Mouse (Mus musculus) gonadal fat pad, adult 2 months (tissue): ENCODE measurements around the gene Slc9c1. TPM values are rescaled to one million over a fixed set of nuclear protein-coding genes. Genes with fewer than 3 reads are reported as not detected.
"Not testable (repeated sequence)": the region's sequence is repeated elsewhere in the genome, so short reads cannot be mapped to it uniquely, and the experiment has no call there.

Source experiments
- DNase-seq: peaks from one replicate; pipeline ENCODE4 v3.0.0-alpha.2; 2012; ENCODE audit warnings: low read depth
- polyA plus RNA-seq: library from polyadenylated mRNA; depleted of rRNA; stranded (reverse); fragments of >200 nt; gene quantifications from 2 replicates; pipeline ENCODE4 v1.2.3, GENCODE M21; 2012; rRNA removed

Gene Slc9c1
- 0.04 TPM in 1 of 2 replicates, not detected in the other for polyA plus RNA-seq

DNA sequence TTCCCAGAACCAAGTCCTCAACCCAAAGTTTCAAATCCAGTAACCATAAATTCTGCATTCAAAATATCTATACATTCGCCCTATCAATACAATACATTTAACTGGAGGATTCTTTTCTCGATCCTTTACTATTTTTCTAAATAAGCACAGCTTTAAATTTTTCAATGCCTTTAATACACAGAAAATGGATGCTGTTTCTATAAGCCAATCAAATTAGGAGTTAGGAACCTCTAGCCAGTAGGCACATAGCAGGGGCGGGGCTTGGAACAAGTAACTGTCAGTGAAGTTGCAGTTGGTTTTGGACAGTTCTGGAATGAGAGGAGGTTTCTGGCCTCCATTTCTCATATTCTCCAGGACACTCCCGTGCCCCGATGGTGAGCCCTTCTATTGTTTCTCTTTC is at the start of gene Slc9c1:
TSS of gene Slc9c1 (plus strand) at position 301 of the 400 bp plus-strand sequence.
- no peak for DNase-seq

DNA sequence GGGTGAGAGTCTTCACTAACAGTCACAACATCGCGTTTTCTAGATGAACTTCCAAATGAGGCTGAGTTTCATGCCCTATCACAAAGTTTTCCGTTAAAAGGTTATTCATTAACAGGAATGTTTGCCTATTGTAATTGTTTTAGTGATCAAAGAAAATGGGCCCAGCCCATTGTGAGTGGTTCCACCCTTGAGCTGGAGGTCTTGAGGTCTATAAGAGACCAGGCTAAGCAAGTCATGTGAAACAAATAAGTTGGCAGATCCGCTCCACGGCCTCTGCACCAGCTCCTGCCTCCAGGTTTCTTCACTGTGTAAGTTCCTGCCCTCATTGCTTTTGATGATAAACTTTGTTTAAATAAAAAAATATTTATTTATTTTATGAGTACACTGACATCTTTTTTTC is 42.2 kb upstream of the Slc9c1 start, which contains the start of gene Gm609:
TSS of gene Gm609 (minus strand) at position 43 of the 400 bp plus-strand sequence.
- DNase-seq, result no peak

DNA sequence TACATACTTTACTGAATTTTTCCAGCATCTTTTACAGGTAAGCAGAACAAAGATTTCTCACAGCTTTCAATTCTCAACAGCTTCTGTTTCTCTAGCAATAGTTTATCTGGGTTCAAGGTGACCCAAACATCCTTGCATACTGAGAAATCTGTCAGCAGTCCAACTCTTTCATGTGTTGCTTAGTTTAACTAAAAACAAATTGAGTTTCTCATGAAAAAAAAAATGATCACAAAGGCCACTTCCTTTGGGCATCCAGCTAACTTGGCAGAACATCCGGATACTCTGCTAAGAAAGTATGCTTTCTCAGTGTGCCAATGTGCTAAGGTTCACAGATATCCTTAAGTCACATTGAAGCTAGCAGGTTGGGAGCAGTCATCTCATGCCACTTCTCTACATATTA is 39.8 kb upstream of the Slc9c1 start:
- no peak for DNase-seq

DNA sequence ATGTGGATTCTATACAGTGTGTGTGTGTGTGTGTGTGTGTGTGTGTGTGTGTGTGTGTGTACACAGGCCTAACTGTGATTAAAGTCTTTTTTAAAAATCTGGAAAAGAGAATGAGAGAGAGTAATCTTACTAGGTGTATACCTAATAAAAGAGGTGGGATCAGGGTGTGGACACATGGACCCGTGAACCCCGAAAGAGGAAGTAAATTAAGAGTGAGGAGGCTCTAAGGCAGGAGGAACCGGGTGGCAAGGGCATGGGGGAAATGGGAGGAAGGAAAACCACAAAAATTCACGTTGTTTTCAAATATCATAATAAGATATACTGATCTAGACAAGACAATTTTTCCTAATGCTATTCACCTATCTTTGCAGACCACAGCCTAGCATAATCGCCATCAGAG is 9.6 kb upstream of the Slc9c1 start:
- no peak for DNase-seq

DNA sequence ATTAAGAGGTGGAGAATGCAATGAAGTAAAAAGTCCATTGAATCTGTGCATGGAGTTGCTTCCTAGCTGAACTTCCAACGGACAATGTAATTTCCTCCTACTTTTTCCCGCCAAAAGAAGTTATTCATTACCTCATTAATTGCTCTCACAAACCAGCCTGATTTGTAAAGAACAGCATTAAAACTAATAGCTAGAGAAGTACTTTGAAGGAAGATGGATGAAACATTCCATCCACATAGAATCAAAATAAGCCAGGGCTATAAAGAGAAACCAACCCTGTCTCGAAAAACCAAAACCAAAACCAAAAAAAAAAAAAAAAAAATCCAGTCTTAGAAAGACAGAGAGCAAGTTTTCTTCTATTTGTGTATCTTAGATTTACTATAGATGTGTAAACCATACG is 3.2 kb upstream of the Slc9c1 start, which contains the start of gene Gm17783:
TSS of gene Gm17783 (minus strand) at position 101 of the 400 bp plus-strand sequence.
- DNase-seq, result no peak

DNA sequence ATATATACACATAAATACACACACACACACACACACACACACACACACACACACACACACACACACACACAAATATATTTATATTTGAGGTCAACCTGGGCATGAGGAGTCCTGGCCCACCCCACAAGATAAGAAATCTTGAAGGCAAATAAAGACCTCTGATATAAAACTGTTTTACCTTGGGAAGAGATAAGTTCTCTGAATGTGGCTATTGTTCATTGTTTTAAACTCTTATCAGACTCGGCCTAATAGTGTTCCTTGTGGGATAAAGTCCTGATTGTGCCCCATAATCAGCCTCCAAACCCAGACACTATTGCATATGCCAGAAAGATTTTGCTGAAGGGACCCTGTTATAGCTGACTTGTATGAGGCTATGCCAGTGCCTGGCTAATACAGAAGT is 3.2 kb downstream of the Slc9c1 start:
- not testable (repeated sequence) for DNase-seq

DNA sequence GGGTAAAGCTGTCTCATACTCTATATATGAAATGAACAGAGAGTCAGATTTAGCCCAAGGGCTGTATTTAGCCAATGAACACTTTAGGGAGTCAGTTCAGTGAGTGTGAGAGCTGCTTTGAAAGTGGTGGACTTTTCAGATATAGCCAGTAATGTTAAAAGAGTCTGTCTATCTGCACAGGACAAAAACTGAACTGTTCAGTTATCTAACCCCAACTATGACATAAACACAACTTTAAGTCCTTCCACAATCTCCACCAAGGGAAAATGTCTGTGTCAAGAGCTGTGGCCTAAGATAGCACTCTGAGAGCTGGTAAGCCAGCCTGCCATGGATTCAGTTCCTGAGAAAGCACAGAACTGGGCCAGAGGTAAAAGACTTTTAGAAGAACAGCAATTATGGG is 7.0 kb downstream of the Slc9c1 start:
- no peak for DNase-seq

DNA sequence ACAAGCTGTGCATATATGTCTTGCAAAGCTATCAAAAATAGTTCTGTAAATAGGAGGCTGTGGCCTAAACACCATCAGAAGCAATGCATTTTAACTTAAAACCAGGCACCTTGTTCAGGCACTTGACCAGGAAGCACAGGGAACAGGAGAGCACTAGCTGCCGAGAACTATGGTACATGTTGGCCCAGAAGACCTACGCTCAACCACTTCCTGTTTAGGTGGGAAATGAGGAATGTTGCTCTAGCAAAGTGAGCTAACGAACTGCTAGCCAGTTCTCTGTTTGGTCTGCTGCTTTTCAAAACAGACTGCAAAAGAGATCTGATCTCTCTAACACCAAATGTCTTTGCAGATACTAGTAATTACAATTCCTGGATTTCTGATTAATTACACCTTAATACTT is 9.2 kb downstream of the Slc9c1 start:
- DNase-seq, result no peak

DNA sequence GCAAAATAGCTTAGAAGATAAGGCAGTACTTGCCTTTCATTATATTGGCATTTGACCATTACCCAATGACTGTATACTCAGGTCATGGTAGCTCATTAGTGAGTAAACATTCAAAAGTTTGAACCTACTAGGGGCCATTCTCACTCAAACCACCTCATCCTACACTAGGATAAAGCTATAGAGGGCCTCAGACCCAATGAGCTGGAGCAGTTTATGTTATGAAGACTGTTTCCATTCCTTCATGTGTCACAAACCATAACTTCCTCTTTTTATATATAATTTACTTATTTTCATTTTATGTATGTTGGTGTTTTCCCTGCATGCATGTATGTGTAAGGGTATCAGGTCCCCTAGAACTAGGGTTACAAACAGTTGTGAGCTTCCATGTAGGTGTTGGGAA is 12.9 kb downstream of the Slc9c1 start:
- DNase-seq, result no peak

DNA sequence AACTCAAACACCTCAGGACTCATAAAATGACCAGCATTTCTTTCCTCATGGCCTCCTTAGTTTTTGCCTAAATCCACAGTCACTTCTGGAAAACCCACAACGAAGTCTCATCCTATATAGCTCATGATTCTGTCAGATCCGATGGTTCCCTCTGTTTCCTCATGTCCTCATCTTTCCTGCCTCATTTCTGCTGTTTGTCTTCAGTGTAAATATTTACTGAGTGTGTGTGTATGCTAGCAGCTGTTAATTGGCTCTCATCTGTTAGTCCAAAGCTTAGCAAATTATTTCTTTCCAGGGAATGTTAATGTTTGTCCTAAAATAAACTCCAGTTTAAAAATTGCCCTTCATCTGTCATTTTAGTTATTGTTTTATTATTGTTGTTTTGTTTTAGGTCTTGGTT is 16.5 kb downstream of the Slc9c1 start:
- DNase-seq, result no peak

DNA sequence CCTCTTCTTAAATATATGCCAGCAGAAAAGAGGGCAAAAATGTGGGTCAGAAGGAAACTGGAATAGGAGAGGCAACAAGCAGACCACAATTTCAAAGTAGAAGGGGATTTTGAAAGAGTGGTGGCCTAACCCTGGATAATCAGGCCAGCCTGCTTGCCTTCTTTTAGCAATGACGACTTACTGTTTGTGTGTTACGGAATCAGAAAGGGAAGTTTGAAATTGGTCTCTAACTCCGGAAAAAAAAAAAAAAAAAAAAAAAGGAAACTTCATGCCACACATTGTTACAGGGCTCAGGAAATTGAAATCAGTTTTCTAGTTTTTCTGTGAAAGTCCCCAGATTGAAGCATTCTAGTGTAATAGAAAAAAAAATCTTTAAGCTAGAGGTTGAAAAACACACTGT is 26.6 kb downstream of the Slc9c1 start:
- no peak for DNase-seq

DNA sequence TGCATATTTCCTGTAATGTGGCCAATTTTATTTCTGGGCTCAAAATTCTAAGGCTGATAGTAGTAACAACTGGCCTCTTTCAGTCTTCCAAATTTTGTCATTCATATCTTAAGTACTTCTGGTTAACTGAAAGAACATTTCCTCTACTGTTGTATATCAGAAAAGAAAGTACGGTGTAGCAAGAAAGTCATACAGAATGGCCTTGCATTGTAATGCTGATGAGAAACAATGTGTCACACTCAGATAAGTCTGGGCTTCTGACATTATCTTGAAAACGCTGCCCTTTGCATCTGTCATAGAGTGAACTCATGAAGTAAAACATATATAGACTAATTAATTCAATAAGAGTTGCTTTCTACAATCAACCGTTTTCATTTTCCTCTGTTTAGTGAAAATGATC is 37.2 kb downstream of the Slc9c1 start:
- no peak for DNase-seq

DNA sequence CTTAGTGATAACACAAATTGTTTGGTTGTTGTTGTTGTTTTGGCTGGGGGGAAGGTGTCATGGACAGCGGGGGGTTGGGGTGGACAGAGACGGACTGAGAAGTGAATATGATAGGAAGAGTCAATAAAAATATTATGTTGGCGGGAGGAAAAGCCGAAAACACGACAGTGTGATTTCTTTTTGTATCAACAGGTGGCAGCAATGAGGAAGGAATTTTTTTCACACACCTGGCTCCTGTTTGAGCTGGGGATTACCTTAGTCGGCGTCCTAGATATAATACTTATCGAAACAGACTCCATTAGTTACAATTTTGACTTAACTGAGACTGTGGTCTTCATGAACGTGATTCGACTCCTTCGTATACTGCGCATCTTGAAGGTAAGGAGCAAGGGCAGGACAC is 44.8 kb downstream of the Slc9c1 start:
- DNase-seq, result no peak

DNA sequence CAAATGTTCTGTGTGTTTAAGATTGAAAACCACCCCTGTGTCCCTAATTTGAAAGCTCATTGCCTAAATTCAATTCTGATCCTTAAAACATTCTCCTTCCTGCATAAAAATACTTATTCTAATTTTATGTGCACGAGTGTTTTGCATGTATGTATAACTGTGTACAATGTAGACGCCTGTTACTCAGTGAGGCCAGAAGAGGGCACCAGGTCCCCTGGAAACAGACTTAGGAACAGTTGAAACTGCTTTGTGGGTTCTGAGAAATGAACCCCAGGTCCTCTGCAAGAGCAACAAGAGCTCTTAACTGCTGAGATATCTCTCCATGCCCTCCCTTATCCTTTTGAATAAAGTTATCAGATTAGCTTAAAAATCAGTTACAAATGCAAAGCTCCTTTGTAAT is 47.4 kb downstream of the Slc9c1 start:
- no peak for DNase-seq

DNA sequence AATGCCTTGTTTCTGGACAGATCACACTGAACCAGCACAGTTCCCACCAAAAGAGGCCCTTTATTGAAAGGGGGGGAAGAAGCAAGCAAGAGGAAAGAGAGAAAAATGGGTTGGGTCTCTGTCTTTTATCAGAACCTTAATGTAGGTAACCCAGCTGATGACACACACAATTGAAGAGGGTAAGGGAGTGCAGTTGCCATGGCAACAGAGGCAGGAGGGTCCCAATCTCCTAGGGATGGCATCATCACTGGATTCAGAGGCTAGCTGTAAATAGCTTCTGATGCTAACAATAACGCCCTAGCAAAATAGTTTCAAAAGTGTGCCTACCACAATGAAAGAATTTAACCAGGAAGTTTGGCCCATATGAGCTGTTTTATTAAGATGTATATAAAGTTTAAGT is 58.5 kb downstream of the Slc9c1 start:
- DNase-seq, result no peak

DNA sequence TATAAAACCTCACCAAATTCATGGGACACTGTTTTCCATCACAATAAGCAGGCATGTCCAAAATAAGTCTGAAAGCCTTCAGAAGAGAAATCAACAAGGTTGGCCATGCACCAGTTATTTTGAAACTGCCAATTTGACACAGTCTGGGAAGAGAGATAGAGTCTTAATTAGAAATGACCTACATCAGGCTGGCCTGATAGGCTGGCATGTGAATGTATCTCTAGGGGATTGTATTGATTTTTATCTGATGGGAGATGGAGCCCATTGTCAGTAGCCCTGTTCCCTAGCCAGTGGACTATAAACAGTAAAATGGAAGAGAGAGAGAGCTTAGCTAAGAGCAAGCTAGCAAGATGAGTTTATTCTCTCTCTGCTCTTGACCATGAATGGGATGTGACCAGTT is 60.4 kb downstream of the Slc9c1 start:
- no peak for DNase-seq

DNA sequence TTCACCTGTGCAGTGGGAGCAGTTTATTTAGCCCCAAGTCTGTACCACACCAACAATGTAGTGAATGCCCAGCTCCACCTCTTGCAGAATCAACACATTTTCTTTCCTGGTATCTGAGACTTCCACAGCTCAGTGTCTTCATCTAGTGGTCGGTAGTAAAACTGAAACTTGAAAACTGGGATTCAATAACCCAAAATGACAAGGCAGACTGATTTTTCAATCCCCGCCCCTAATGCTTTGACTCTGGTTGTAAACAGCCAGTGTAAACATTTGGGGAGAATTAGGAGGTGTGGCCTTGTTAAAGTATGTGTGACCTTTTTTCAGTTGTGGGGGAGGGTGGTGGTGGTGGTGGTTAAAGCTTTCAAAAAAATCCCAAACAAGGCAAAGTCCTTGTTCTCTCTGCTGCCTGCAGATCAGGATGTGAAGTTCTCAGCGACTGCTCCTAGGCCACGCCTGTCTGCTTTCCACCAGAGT is 73.4 kb downstream of the Slc9c1 start:
- no peak for DNase-seq

DNA sequence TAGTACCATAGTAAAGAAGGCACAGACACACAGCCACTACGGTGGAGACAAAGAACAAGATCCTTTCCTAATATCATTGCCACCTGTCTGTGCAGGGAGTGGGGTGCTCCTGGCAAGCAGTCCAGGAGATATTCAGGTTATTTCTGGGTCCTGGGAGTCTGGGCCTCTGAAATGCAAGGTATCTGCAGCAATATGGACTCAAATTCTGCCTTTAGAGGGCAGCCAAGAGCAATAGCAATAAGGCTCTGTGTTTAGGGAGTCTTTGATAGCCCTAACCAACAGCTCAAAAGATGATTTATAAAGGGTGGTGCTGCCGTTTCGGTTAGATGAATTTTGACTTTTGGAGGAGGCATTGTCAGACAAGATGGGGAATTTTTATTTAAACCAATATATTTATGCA is 74.2 kb downstream of the Slc9c1 start:
- no peak for DNase-seq

DNA sequence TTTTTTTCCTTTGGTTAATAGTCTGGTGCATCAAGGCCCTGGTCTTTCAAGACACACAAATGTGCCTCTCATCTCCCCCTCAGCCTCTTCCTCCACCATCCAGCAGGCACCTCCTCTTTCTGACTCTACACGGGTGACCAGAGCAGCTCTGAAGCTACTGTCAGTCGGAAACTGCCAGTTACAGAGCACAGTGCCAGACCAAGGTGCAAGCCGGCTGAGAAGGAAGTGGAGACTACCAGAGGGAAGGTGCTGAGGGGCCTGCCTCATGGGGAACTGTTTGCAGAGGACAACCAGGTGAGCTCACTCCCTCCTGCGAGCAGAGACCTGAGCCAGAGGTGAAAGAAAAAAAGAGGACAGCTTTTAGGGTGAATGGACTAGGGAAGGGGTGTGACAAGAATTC is 75.2 kb downstream of the Slc9c1 start, which contains the start of gene Gcsam:
TSS of gene Gcsam (plus strand) at position 114 of the 400 bp plus-strand sequence.
- DNase-seq, result no peak

DNA sequence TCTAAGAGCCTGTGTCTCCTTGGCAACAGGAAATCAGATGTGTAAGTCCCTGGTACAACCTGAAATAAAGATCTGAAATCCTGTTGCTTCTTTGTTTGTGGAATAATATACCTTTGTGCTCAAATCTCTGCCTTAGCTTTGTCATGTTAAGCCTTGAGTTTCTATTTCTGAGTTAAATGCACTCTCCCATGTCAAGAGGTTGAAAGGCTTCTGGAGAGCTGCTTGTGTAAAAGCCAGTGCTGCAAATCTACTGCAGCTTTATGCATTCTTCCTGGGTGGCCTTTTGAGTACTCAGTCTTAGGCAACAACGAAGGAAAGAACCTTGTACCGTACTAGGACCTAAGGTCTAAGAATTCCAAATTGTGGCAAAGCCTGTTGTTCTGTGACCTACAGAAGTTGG is 78.1 kb downstream of the Slc9c1 start:
- no peak for DNase-seq

DNA sequence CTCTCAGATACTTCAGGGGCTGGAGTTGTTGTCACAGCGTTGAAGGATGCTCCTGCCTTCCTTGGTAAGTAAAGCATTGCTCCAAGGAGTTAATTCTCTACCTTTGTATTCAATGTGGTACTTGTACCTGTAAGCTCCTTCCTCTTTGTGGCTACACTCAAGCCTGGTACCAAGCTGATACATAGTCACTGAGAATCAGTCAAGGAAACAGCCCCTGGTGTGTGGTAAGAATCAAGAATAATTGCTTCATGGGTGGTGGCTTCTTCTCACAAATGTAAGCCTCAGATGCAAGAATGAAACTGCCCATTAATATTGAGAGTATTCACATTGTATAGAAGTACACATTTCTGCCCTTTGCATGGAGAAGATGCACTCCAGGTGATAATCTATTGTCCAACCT is 80.8 kb downstream of the Slc9c1 start:
- no peak for DNase-seq

DNA sequence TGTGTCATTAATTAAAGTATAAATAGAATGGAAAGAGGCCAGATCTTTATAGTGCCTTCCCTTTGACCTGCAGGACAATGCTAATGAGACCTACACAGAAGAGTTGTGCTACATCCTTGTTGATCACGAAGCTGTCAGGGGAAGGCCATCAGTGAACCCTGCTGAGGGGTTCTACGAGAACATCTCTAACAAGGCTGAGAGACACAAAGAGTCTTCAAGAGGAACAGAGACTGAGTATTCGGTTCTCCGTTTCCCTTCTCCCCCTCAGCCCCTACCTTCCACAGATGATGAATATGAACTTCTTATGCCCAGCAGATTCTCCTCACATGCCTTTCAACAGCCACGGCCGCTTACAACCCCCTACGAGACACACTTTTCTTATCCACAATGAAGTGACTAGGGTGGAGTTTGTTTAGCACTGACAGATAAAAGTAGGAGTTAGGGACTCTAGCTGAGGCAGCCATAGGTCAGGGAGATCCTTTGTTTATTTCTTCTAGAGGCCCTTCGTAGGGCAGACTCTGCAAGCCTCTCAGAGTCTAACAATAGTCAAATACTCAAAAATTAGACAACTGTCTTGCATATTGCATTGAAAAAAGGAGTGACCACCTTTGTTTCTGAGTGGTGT is 84.8 kb downstream of the Slc9c1 start:
- no peak for DNase-seq

DNA sequence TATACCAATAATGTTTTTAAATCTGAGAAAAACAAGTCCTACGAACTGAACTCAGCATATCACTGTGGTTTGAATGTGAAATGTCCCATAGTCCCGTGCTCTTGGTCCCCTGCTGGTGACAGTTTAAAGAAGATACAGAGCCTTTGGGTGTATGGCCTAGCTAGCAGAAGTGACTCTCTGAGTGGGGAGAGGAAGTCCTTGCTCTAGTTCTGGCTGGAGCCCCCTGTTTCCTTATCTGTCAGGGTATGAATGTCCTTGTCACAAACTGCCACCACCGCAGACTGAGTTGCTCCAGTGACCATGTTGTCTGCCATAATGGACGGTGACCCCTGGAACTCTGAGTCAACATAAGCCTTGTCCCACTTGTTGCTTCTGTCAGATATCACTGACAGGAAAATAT is 88.1 kb downstream of the Slc9c1 start:
- DNase-seq, result no peak

DNA sequence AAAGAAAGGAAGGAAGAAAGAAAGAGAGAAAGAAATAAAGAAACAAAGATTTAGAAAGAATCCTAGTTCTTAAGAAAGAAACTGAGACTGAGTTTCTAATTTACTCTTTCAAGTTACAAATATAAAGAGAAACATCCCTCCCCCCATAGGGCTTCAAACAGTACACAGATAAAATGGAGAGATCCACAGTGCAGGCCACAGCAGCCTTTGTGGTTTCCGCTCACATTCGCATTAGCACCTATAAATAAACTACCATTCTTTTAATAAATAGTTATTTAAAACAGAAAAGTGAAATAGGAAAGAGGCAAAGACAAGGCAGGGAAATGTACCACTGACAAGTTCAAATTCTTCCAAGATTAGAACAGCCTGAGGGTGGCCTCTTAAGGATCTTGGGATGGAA is 89.7 kb downstream of the Slc9c1 start:
- DNase-seq, result no peak
